Mouse (Mus musculus) limb, embryonic 10.5 days (tissue): ENCODE measurements around the gene Hspg2. TPM values are rescaled to one million over a fixed set of nuclear protein-coding genes. Genes with fewer than 3 reads are reported as not detected.

Experiments used
- DNase-seq: peaks from one replicate; pipeline ENCODE4 v3.0.0-alpha.2; 2017; ENCODE audit warnings: low spot score
- H3K27ac ChIP-seq: fragments of 300-500 bp; sonication (generic); 2 replicates; pipeline ENCODE4 v1.5.1; 2016; ENCODE audit warnings: mild to moderate bottlenecking
- H3K27me3 ChIP-seq: fragments of 300-500 bp; sonication (generic); 2 replicates; pipeline ENCODE4 v1.6.1; 2016; ENCODE audit warnings: low read depth, mild to moderate bottlenecking; ENCODE audit not compliant: poor library complexity, severe bottlenecking
- H3K36me3 ChIP-seq: fragments of 300-500 bp; sonication (generic); 2 replicates; pipeline ENCODE4 v1.6.1; 2016; ENCODE audit warnings: mild to moderate bottlenecking, moderate library complexity
- H3K4me1 ChIP-seq: fragments of 300-500 bp; sonication (generic); 2 replicates; pipeline ENCODE4 v1.6.1; 2016
- H3K4me3 ChIP-seq: fragments of 300-500 bp; sonication (generic); 2 replicates; pipeline ENCODE4 v1.5.1; 2016; ENCODE audit warnings: mild to moderate bottlenecking, moderate library complexity
- H3K9me3 ChIP-seq: fragments of 300-500 bp; sonication (generic); replicated peaks from 2 replicates; pipeline ENCODE4 v1.6.1; 2016; ENCODE audit warnings: mild to moderate bottlenecking
- WGBS: fragments of 180-500 bp; shearing (Covaris S2); methylation state at CpG from one replicate; pipeline ENCODE4 v1.1.7; 2016; 5-methylcytosine and 5-hydroxymethylcytosine counted together
- polyA plus RNA-seq: library from polyadenylated mRNA; unstranded; fragments of >200 nt; fragmentation: Nextera tagmentation; extraction: Ambion mirVana; gene quantifications from 2 replicates; pipeline ENCODE4 v1.2.1, GENCODE M21; 2016

The Hspg2 gene
- polyA plus RNA-seq, 1 experiment from 2014 or later = 23.3 TPM

GRCm38 (mm10) chr4:137477611-137478010 lies 9.0 kb downstream of the Hspg2 start:
- Histone ChIP-seq H3K36me3 (0 out of 2 replicates have a peak, but pooled peaks cover 4% of the 10 kb centered on the region), H3K27me3 (no peaks in the 10 kb centered on the region), H3K9me3 (no peaks in the 10 kb centered on the region), H3K27ac (peak overlapping the region; percentile 67), H3K4me1 (peaks cover 90% of the 10 kb centered on the region), H3K4me3 (no peak overlapping the region)
- whole genome bisulfite sequencing = 56% methylated on average over 6 of the region's 6 CpGs
- DNase-seq = no peak

GRCm38 (mm10) chr4:137478306-137478705 lies 9.7 kb downstream of the Hspg2 start:
- Histone ChIP-seq H3K9me3 (no peaks in the 10 kb centered on the region), H3K4me3 (no peak overlapping the region), H3K27me3 (no peaks in the 10 kb centered on the region), H3K36me3 (0 out of 2 replicates have a peak, but pooled peaks cover 4% of the 10 kb centered on the region), H3K4me1 (peaks cover 86% of the 10 kb centered on the region), H3K27ac (peak overlapping the region; percentile 76)
- WGBS = 74% methylated on average over 5 of the region's 5 CpGs
- no peak for DNase-seq

GRCm38 (mm10) chr4:137479757-137480156 lies 11.2 kb downstream of the Hspg2 start:
- 2% methylated on average over 6 of the region's 6 CpGs for whole genome bisulfite sequencing

GRCm38 (mm10) chr4:137480191-137480992 lies 11.8 kb downstream of the Hspg2 start:
- H3K4me3 ChIP-seq = peak overlapping the region; percentile 25; the same call in 1 of the 2 replicates
- DNase-seq = peak; percentile 50

More at GRCm38 (mm10) chr4:137479757-137480156, 11.2 kb downstream of the Hspg2 start:
- Histone ChIP-seq H3K4me3 (peak overlapping the region; percentile 25; the same call in 1 of the 2 replicates), H3K36me3 (peaks cover 4% of the 10 kb centered on the region; the same call in 1 of the 2 replicates), H3K4me1 (peaks cover 89% of the 10 kb centered on the region), H3K9me3 (no peaks in the 10 kb centered on the region), H3K27ac (peak overlapping the region; percentile 76), H3K27me3 (no peaks in the 10 kb centered on the region)
- DNase-seq = peak; percentile 67

GRCm38 (mm10) chr4:137480993-137481340 lies 12.4 kb downstream of the Hspg2 start:
- H3K36me3 ChIP-seq = peaks cover 4% of the 10 kb centered on the region; the same call in 1 of the 2 replicates
- peaks cover 93% of the 10 kb centered on the region for H3K4me1 ChIP-seq
- WGBS = 19% methylated on average over 1 of the region's 1 CpGs
- H3K4me3 ChIP-seq = no peak overlapping the region
- no peaks in the 10 kb centered on the region for H3K27me3 ChIP-seq
- H3K27ac ChIP-seq = peak overlapping the region; percentile 76
- DNase-seq = no peak
- H3K9me3 ChIP-seq = no peaks in the 10 kb centered on the region

More at GRCm38 (mm10) chr4:137480191-137480992, 11.8 kb downstream of the Hspg2 start:
- Histone ChIP-seq H3K4me1 (peaks cover 93% of the 10 kb centered on the region), H3K9me3 (no peaks in the 10 kb centered on the region), H3K27me3 (no peaks in the 10 kb centered on the region), H3K36me3 (peaks cover 4% of the 10 kb centered on the region; the same call in 1 of the 2 replicates), H3K27ac (peak overlapping the region; percentile 76)
- 10% methylated on average over 19 of the region's 19 CpGs for WGBS

GRCm38 (mm10) chr4:137481381-137482030 lies 12.9 kb downstream of the Hspg2 start:
- DNase-seq = no peak
- Histone ChIP-seq H3K27ac (peak overlapping the region; percentile 82), H3K9me3 (no peaks in the 10 kb centered on the region), H3K4me3 (no peak overlapping the region), H3K4me1 (peaks cover 93% of the 10 kb centered on the region), H3K36me3 (peaks cover 4% of the 10 kb centered on the region; the same call in 1 of the 2 replicates), H3K27me3 (no peaks in the 10 kb centered on the region)
- WGBS = 37% methylated on average over 13 of the region's 13 CpGs

GRCm38 (mm10) chr4:137483871-137484270 lies 15.3 kb downstream of the Hspg2 start:
- Histone ChIP-seq H3K27ac (0 out of 2 replicates have a peak overlapping the region, but pooled peaks have one; percentile 63), H3K36me3 (peaks cover 4% of the 10 kb centered on the region; the same call in 1 of the 2 replicates), H3K9me3 (no peaks in the 10 kb centered on the region), H3K4me3 (no peak overlapping the region), H3K4me1 (peaks cover 93% of the 10 kb centered on the region), H3K27me3 (no peaks in the 10 kb centered on the region)
- no peak for DNase-seq
- 56% methylated on average over 16 of the region's 16 CpGs for WGBS

- no peaks in the 10 kb centered on the region; the same call in 1 of the 2 replicates for H3K36me3 ChIP-seq
- H3K27ac ChIP-seq = peak overlapping the region; percentile 63; the same call in 1 of the 2 replicates
- no peak for DNase-seq
- no peaks in the 10 kb centered on the region for H3K27me3 ChIP-seq
- H3K9me3 ChIP-seq = no peaks in the 10 kb centered on the region
- 84% methylated on average over 7 of the region's 7 CpGs for WGBS
- no peak overlapping the region for H3K4me3 ChIP-seq
- H3K4me1 ChIP-seq = peaks cover 93% of the 10 kb centered on the region
Measured at GRCm38 (mm10) chr4:137484586-137484985, 16.0 kb downstream of the Hspg2 start.

- WGBS = 22% methylated on average over 14 of the region's 14 CpGs
- H3K27me3 ChIP-seq = no peaks in the 10 kb centered on the region
- peaks cover 93% of the 10 kb centered on the region for H3K4me1 ChIP-seq
- H3K9me3 ChIP-seq = no peaks in the 10 kb centered on the region
- 0 out of 2 replicates have a peak overlapping the region, but pooled peaks have one; percentile 9 for H3K4me3 ChIP-seq
- H3K36me3 ChIP-seq = no peaks in the 10 kb centered on the region; the same call in 1 of the 2 replicates
- peak; percentile 46 for DNase-seq
- H3K27ac ChIP-seq = peak overlapping the region; percentile 82
Measured at GRCm38 (mm10) chr4:137485258-137485960, 16.8 kb downstream of the Hspg2 start.

GRCm38 (mm10) chr4:137486081-137487014 lies 17.8 kb downstream of the Hspg2 start:
- peak overlapping the region; percentile 82 for H3K27ac ChIP-seq
- no peaks in the 10 kb centered on the region for H3K27me3 ChIP-seq
- peak overlapping the region; percentile 24 for H3K4me3 ChIP-seq
- 40% methylated on average over 20 of the region's 20 CpGs for WGBS
- H3K9me3 ChIP-seq = no peaks in the 10 kb centered on the region
- peaks cover 83% of the 10 kb centered on the region for H3K4me1 ChIP-seq
- DNase-seq = peak; percentile 41
- H3K36me3 ChIP-seq = no peaks in the 10 kb centered on the region; the same call in 1 of the 2 replicates

- 49% methylated on average over 10 of the region's 10 CpGs for WGBS
- H3K27me3 ChIP-seq = no peaks in the 10 kb centered on the region
- no peaks in the 10 kb centered on the region for H3K9me3 ChIP-seq
- H3K4me1 ChIP-seq = peaks cover 78% of the 10 kb centered on the region
- no peaks in the 10 kb centered on the region; the same call in 1 of the 2 replicates for H3K36me3 ChIP-seq
- no peak overlapping the region; the same call in 1 of the 2 replicates for H3K4me3 ChIP-seq
- DNase-seq = peak; percentile 44
- H3K27ac ChIP-seq = peak overlapping the region; percentile 82
Measured at GRCm38 (mm10) chr4:137487286-137488000, 18.9 kb downstream of the Hspg2 start.
